Mouse (Mus musculus) kidney, embryonic 16.5 days (tissue): ENCODE results near the gene Cd164l2. TPM values are rescaled to one million over a fixed set of nuclear protein-coding genes. Genes with fewer than 3 reads are reported as not detected.
A peak's percentile ranks its signal among the peaks of the same experiment; 100 is the strongest.

Source experiments
- ATAC-seq: fragments of 200-750 bp; cut with Nextera tagmentation; 2 replicates; pipeline ENCODE4 v1.8.0; 2017; ENCODE audit warnings: moderate TSS enrichment; ENCODE audit not compliant: low FRiP score, low TSS enrichment
- H3K27ac ChIP-seq: fragments of 300-500 bp; sonication (generic); 2 replicates; pipeline ENCODE4 v1.5.1; 2014; ENCODE audit warnings: low read length
- H3K27me3 ChIP-seq: fragments of 300-500 bp; sonication (generic); 2 replicates; pipeline ENCODE4 v1.6.1; 2014; ENCODE audit warnings: low read length, control low read depth, mixed read lengths; ENCODE audit not compliant: insufficient read depth
- H3K36me3 ChIP-seq: fragments of 300-500 bp; sonication (generic); 2 replicates; pipeline ENCODE4 v1.6.1; 2014; ENCODE audit warnings: low read length, control low read depth, mixed read lengths; ENCODE audit not compliant: insufficient read depth
- H3K4me1 ChIP-seq: fragments of 300-500 bp; sonication (generic); 2 replicates; pipeline ENCODE4 v1.6.1; 2014; ENCODE audit warnings: low read length, control low read depth, mixed read lengths; ENCODE audit not compliant: insufficient read depth
- H3K4me2 ChIP-seq: fragments of 300-500 bp; sonication (generic); replicated peaks from 2 replicates; pipeline ENCODE4 v1.6.1; 2014; ENCODE audit warnings: low read depth, low read length
- H3K4me3 ChIP-seq: fragments of 300-500 bp; sonication (generic); 2 replicates; pipeline ENCODE4 v1.5.1; 2014; ENCODE audit warnings: mild to moderate bottlenecking, low read length
- H3K9ac ChIP-seq: fragments of 300-500 bp; sonication (generic); replicated peaks from 2 replicates; pipeline ENCODE4 v1.6.1; 2014; ENCODE audit warnings: low read length
- H3K9me3 ChIP-seq: fragments of 300-500 bp; sonication (generic); 2 replicates; pipeline ENCODE4 v1.6.1; 2016; ENCODE audit warnings: low read length, control low read depth
- WGBS: fragments of 180-500 bp; shearing (Covaris S2); extraction: QIAGEN DNeasy Blood & Tissue Kit; methylation state at CpG from one replicate; pipeline ENCODE4 v1.1.7; 2014; 5-methylcytosine and 5-hydroxymethylcytosine counted together
- polyA plus RNA-seq: library from polyadenylated mRNA; unstranded; fragments of >200 nt; fragmentation: Nextera tagmentation; extraction: Ambion mirVana; gene quantifications from 2 replicates; pipeline ENCODE4 v1.2.1, GENCODE M21; 2015

The Cd164l2 gene
- polyA plus RNA-seq, 1 experiment from 2014 or later: 16.8 TPM

- 84% methylated on average over 1 of the region's 1 CpGs for WGBS
- peaks cover 22% of the 10 kb centered on the region for H3K4me1 ChIP-seq
- no peak overlapping the region for H3K4me3 ChIP-seq
- H3K9ac ChIP-seq: no peak overlapping the region
- H3K27me3 ChIP-seq: peaks cover 29% of the 10 kb centered on the region
- no peak for ATAC-seq
- no peaks in the 10 kb centered on the region for H3K9me3 ChIP-seq
- no peak overlapping the region for H3K27ac ChIP-seq
- H3K36me3 ChIP-seq: no peaks in the 10 kb centered on the region
- no peak overlapping the region for H3K4me2 ChIP-seq
Observed at GRCm38 (mm10) chr4:133244289-133244688, 32.4 kb downstream of the Cd164l2 start.

GRCm38 (mm10) chr4:133247072-133247471 lies 35.1 kb downstream of the Cd164l2 start:
- H3K27me3 ChIP-seq: peaks cover 53% of the 10 kb centered on the region
- H3K9ac ChIP-seq: no peak overlapping the region
- no peaks in the 10 kb centered on the region for H3K9me3 ChIP-seq
- H3K4me3 ChIP-seq: no peak overlapping the region
- no peak overlapping the region for H3K27ac ChIP-seq
- 24% methylated on average over 15 of the region's 15 CpGs for whole genome bisulfite sequencing
- H3K4me1 ChIP-seq: peaks cover 25% of the 10 kb centered on the region
- no peak for ATAC-seq
- no peaks in the 10 kb centered on the region for H3K36me3 ChIP-seq
- H3K4me2 ChIP-seq: no peak overlapping the region

GRCm38 (mm10) chr4:133247806-133248449 lies 36.0 kb downstream of the Cd164l2 start:
- Histone ChIP-seq H3K27ac (no peak overlapping the region), H3K36me3 (no peaks in the 10 kb centered on the region), H3K9me3 (no peaks in the 10 kb centered on the region), H3K9ac (no peak overlapping the region), H3K4me1 (peaks cover 24% of the 10 kb centered on the region), H3K27me3 (peaks cover 46% of the 10 kb centered on the region), H3K4me3 (no peak overlapping the region), H3K4me2 (no peak overlapping the region)
- 56% methylated on average over 13 of the region's 13 CpGs for WGBS
- ATAC-seq: no peak

- Histone ChIP-seq H3K4me2 (peak overlapping the region; percentile 55), H3K4me1 (peaks cover 27% of the 10 kb centered on the region), H3K9ac (peak overlapping the region; percentile 23; the same call in 1 of the 2 replicates), H3K27ac (no peak overlapping the region), H3K36me3 (no peaks in the 10 kb centered on the region), H3K27me3 (peaks cover 43% of the 10 kb centered on the region), H3K9me3 (no peaks in the 10 kb centered on the region), H3K4me3 (peak overlapping the region; percentile 38)
- WGBS: 1% methylated on average over 22 of the region's 22 CpGs
- no peak; the same call in 1 of the 2 replicates for ATAC-seq
Observed at GRCm38 (mm10) chr4:133250609-133251008, 38.7 kb downstream of the Cd164l2 start.

GRCm38 (mm10) chr4:133251214-133251613 lies 39.3 kb downstream of the Cd164l2 start:
- Histone ChIP-seq H3K9ac (peak overlapping the region; percentile 23; the same call in 1 of the 2 replicates), H3K27ac (no peak overlapping the region), H3K27me3 (peaks cover 49% of the 10 kb centered on the region), H3K4me2 (peak overlapping the region; percentile 55), H3K9me3 (no peaks in the 10 kb centered on the region), H3K4me3 (peak overlapping the region; percentile 38), H3K36me3 (no peaks in the 10 kb centered on the region), H3K4me1 (peaks cover 27% of the 10 kb centered on the region)
- WGBS: 3% methylated on average over 31 of the region's 31 CpGs
- ATAC-seq: no peak

- ATAC-seq: no peak
- H3K27me3 ChIP-seq: peaks cover 57% of the 10 kb centered on the region
- 52% methylated on average over 4 of the region's 4 CpGs for WGBS
- H3K4me1 ChIP-seq: peaks cover 32% of the 10 kb centered on the region
- H3K4me3 ChIP-seq: no peak overlapping the region
- no peak overlapping the region for H3K9ac ChIP-seq
- H3K36me3 ChIP-seq: no peaks in the 10 kb centered on the region
- H3K27ac ChIP-seq: no peak overlapping the region
- H3K9me3 ChIP-seq: no peaks in the 10 kb centered on the region
- H3K4me2 ChIP-seq: no peak overlapping the region
Observed at GRCm38 (mm10) chr4:133252089-133252488, 40.2 kb downstream of the Cd164l2 start.

- ATAC-seq: 0 out of 2 replicates have a peak, but pooled peaks have one; percentile 9
- peaks cover 32% of the 10 kb centered on the region for H3K4me1 ChIP-seq
- H3K36me3 ChIP-seq: no peaks in the 10 kb centered on the region
- no peak overlapping the region for H3K9ac ChIP-seq
- H3K9me3 ChIP-seq: no peaks in the 10 kb centered on the region
- H3K27me3 ChIP-seq: peaks cover 52% of the 10 kb centered on the region
- H3K4me3 ChIP-seq: no peak overlapping the region
- 26% methylated on average over 12 of the region's 12 CpGs for WGBS
- no peak overlapping the region for H3K4me2 ChIP-seq
- no peak overlapping the region for H3K27ac ChIP-seq
Observed at GRCm38 (mm10) chr4:133253412-133253811, 41.5 kb downstream of the Cd164l2 start.

GRCm38 (mm10) chr4:133255392-133255791 lies 43.5 kb downstream of the Cd164l2 start:
- Histone ChIP-seq H3K27ac (no peak overlapping the region), H3K27me3 (peaks cover 40% of the 10 kb centered on the region), H3K36me3 (no peaks in the 10 kb centered on the region), H3K4me1 (peaks cover 23% of the 10 kb centered on the region), H3K9ac (no peak overlapping the region), H3K9me3 (no peaks in the 10 kb centered on the region), H3K4me2 (no peak overlapping the region), H3K4me3 (no peak overlapping the region)
- no peak for ATAC-seq
- WGBS: 74% methylated on average over 6 of the region's 6 CpGs

- WGBS: 16% methylated on average over 24 of the region's 24 CpGs
- peak; percentile 50 for ATAC-seq
Observed at GRCm38 (mm10) chr4:133256820-133257219, 44.9 kb downstream of the Cd164l2 start.

GRCm38 (mm10) chr4:133257230-133257629 lies 45.3 kb downstream of the Cd164l2 start:
- Histone ChIP-seq H3K27me3 (peaks cover 22% of the 10 kb centered on the region), H3K27ac (no peak overlapping the region), H3K9ac (no peak overlapping the region), H3K4me3 (peak overlapping the region; percentile 21), H3K9me3 (no peaks in the 10 kb centered on the region), H3K4me2 (peak overlapping the region; percentile 45), H3K36me3 (no peaks in the 10 kb centered on the region), H3K4me1 (peaks cover 13% of the 10 kb centered on the region)
- WGBS: 30% methylated on average over 12 of the region's 12 CpGs
- ATAC-seq: peak; percentile 25; the same call in 1 of the 2 replicates

More at GRCm38 (mm10) chr4:133256820-133257219, 44.9 kb downstream of the Cd164l2 start:
- Histone ChIP-seq H3K36me3 (no peaks in the 10 kb centered on the region), H3K9ac (no peak overlapping the region), H3K4me2 (peak overlapping the region; percentile 45), H3K4me1 (peaks cover 13% of the 10 kb centered on the region), H3K4me3 (peak overlapping the region; percentile 21), H3K27me3 (peaks cover 26% of the 10 kb centered on the region), H3K27ac (no peak overlapping the region), H3K9me3 (no peaks in the 10 kb centered on the region)
